Mouse (Mus musculus) layer of hippocampus, adult 8-10 months (tissue): ENCODE results near the gene Zbed4. TPM values are rescaled to one million over a fixed set of nuclear protein-coding genes. Genes with fewer than 3 reads are reported as not detected.
A peak's percentile ranks its signal among the peaks of the same experiment; 100 is the strongest.
"Not testable (repeated sequence)": the region's sequence is repeated elsewhere in the genome, so short reads cannot be mapped to it uniquely, and the experiment has no call there.

ENCODE experiments used
- DNase-seq, 2 experiments: peaks; one replicate each; pipeline ENCODE4 v3.0.0; 2022; ENCODE audit warnings: low spot score in 2 of 2
- total RNA-seq, 4 experiments: library from RNA; stranded (reverse); gene quantifications; 2 replicates each; pipeline ENCODE4 v1.2.4; 2022

Zbed4 gene
- 10 to 100 TPM in 2 of 4 experiments, 1 to 10 TPM in 2; 9.8 to 11.1 (median 10.1) TPM for total RNA-seq

DNA sequence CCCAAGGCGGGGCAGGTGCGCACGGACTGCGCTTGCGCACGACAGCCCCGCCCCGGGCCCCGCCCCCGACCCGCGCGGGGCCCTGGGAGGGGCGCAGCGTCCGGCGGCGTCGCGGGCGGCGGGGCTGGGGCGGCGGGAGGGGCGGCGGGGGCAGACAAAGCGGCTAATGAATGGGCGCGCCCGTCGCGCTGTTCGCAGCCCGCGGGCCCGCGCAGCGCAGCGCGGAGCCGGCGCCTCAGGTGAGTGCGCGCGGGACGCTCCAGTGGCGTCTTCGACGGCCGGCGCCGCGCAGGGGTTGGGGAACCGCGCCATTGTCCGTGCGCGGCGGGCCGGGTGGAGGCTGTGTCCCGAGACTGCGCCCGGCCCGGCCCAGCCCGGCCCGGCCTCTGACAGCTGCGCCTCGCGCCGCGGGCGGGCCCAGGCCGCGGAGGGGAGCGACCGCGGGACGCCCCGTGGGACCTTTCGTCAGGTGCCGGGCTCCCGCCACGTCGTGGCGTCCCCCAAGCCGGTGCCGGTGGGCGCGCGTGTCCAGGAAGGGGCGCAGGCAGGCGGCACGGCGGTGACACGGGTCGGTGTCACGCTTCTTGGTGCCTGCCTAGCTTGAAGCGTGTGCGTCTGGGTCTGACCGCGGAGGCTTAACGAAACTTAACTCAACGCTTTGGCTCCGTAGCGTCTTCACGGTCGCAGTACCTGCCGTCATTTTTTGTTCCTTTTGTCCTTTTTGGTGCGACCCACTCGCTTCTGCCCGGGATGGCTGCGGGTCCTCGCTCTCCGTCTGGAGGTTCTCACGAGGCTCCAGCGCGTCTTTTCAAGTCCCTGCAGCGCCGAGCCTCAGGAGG, at the start of gene Zbed4:
Zbed4 (plus strand) TSS at position 97 of the 839 bp plus-strand sequence.
- peak in 1 of 2 experiments; percentile 28 for DNase-seq

DNA sequence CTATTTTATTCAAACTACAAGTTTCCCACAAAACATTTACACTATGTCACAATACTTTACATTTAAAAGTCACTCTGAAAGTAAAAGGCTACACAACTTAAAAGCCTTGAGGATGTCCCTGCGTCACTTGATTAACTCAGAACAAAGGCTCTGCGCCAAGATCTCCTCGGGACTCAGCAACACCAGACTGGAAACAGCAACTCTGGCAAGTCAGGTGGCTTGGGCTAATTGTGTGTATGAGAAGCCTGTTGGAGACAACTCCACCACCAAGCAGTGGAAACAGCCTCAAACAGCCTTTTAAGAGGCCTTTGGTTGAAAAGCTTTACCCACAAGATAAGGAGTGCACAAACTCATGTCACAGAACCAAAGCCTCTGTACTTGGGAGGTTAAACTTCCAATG, 49.0 kb upstream of the Zbed4 start:
- no peak for DNase-seq

DNA sequence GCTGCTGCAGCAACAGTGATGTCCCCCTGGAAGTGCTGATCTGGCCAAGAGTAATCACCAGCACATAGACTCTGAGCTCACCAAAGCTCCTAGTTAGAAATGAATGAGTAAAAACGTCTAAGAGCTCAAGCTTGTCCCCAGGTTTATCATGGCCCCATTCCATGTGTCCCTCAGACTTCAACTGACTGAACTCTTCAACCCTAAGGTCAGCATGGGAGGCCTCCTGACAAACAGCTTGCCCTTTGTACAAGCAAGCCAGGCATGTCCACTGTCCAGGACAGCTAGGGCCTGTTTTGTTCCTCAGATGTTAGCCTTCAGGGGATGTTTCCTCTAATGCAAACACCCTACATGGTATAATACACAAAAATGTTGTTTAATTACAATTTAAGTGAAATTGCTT, 47.2 kb upstream of the Zbed4 start:
- no peak for DNase-seq

DNA sequence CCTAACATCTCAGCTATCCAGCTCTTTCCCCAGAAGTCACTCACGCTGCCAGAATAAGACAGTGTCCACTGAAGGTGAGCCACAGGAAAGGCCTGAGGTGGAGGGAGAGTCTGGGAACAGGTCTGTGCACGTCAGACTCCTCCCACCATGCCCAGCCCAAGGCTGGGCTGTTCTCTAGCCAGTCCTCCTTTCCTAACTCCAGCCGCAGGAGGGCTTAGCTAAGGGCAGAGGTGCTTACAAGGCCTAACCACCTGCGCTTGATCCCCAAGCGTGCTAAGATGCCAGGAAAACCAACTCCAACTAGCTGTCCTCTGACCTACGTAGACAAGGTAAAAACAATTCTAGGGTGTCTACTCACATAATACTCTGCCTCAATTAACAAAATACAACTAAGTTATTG, 45.1 kb upstream of the Zbed4 start:
- no peak for DNase-seq

DNA sequence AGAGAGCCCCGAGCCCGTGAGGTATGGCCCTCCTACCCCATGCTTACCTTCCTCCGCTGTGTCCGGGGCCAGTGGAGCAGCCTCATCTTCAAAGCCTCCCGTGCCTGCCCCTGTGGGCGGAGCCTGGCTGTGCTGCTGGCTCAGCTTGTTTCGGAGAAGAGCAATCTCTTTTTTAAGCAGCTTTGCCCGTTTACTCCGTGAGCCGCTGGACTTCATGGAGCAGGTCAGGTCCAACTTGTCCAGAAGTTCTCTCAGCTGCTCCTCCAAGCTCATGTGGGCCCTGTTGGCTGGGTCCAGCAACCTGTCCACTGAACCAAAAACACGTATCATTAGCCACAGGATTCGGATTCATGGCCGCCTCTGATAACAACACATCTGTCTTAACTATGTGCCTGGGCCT, 44.5 kb upstream of the Zbed4 start:
- DNase-seq = not testable (repeated sequence)

DNA sequence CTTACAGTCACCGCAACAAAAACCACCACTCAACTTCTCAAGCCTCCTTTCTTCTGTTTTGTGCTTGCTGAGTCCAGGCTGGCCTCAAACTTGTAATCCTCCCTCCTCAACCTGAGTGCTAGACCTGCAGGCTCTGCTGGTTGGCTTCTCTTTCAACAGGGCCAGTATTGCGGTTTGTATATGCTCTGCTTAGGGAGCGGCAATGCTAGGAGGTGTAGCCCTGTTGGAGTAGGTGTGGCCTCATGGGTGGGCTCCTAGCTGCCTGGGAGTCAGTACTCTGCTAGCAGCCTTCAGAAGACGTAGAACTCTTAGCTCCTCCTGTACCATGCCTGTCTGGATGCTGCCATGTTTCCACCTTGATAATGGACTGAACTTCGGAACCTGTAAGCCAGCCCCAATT, 43.3 kb upstream of the Zbed4 start:
- no peak for DNase-seq

DNA sequence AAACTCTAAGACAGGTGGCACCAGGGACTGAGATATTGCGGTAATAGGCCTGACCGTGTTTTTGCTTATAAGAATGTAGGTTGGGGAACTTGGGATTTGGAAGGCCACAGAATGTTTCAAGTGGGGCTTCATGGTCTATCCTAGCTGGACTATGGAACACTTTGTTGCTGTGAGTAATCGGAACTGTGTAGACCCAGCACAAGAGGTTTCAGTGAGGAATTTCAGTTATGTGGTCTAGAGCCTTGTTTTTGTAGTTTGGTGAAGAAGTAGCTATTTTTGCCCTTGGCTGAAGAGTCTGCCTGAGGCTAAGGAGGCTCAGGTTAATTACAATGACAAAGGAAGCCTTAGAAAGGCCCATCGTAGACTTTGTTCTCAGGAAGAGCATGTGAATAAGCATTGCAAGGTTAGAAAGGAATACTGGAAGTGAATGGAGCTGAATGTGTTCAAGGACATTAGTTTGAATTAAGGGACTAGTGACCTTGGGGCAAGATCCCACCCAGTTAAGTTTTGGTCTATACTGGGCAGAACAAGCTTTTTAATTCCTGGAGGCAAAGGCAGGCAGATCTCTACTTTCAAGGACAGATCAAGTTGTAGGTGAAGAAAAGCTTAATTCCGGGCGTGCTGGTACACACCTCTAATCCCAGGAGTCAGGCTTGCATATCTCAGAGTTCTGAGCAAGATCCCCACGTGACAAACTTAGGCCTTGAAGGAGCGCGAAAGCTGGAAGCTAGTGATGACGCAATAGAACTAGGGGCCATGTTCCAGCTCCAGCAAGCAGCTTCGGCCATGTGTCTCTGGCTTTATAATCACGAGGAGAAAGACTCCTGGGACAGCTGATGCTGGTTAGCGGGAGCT, 42.6 kb upstream of the Zbed4 start:
- DNase-seq = no peak

DNA sequence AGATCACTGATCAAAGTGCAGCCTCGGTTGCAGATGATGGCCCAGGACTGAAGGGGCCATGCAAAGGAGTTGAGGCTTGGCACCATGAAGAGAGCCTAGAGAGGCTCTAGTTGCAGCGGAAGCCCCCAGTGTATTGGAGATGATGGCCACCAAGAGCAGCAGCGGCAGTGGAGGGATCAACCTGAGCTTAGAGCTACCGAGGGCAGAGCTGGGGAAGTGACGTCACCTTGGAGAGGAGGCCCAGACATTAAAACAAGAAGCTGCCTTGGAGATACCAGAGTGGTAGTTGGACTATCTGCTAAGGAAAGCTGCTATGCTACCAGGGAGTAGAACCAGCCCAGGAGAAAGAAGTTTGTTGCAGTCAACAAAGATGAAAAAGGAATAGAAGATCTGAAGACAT, 41.6 kb upstream of the Zbed4 start:
- DNase-seq = no peak

DNA sequence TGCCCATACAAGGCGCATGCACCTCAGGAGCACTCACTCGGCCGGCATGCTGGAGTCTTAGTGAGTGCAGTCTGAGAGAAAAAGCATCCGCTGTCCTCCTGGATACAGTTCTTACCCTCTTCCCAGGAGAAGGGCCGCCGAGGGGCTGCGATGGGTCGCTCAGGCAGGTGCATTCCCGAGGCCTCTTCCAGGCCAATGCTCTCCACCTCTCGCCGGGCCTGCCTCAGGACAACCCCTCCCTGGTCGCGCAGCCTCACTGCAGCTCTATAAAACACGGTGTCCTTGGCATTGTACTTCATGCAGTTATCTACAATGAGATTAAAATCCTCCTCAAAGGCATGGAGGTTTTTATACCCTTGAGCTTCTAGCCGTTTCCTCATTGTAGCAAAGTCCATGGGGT, 39.0 kb upstream of the Zbed4 start:
- DNase-seq = no peak

DNA sequence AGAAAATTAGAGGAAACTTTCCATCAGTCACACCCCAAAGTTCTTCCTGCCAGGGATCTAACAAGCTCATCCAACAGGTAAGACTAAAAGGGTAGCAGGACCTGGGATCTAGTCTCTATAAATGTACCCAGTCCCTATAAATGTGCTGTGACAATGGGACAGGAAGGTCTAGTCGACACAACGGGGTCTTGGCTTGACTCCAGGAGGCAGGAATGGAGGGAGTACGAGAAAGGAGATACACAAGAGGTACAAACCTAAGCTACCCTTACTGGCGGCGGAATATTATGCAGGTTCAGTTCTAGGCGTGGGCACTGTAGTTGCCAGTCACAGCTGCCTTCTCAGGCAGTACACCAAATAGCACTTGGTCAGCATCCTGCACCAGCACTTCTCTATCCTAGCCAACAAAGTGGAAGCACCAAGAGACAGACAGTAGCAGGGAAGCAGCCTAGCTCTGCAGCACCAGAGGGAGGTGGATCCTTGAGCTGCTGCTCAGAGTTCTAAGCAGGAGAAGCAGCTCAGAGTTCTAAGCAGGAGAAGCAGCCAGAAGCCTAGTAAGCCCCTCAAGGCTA, 37.4 kb upstream of the Zbed4 start:
- DNase-seq = no peak

DNA sequence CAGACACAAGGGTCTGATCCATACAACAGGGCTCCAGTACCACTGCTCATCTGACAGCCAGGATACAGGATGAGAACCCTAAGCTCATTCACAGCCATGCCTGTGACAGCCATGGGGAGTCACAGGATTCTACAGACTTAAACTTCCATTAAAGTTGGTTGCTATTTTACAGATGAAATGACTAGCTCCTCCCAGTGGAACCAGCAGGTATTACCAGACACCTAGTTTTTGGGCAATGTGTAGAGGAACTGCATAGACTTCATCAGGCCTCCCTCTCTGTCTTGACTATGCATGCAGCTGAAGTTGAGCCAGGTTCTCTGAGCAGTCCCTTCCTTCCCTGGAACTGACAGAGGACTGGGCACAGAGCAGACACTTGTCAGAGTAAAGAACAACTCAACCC, 35.1 kb upstream of the Zbed4 start:
- DNase-seq = no peak

DNA sequence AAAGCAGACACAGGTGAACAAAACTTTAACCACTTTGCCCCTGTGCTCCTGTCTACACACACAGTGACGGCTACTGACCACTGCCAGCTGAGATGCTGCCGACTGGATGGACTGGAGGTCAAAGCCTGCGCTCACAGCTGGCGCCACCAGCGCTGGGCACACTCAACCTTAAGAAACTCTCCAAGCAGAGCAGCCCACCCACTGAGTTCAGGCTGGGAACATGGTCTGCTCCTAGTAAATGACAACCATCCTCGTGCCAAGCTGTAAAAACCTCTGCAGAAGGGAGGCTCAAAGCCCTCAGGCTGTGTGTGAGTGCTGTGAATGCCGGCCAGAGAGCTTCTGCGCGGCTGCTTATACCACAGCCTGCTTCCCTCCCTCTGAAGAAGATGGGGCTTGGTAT, 34.2 kb upstream of the Zbed4 start:
- DNase-seq = no peak

DNA sequence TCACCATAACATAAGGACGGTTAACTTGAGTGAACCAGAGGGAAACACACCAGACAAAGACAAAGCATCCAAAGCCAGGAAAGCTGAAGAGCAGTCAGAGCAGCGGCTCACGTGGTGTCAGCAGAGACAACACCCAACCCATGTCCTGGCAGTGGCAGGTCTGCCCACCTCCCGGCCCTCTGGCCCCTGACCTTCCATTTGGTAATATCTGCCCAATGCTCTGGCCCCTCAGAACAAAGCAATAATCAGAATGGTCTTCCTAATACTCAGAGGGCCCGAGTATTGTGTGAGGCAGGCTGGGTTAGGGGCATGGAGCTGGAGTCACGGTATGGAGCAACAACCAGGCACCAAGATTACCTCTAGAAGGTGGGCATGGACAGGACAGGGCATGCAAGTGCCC, 28.3 kb upstream of the Zbed4 start:
- DNase-seq = no peak

DNA sequence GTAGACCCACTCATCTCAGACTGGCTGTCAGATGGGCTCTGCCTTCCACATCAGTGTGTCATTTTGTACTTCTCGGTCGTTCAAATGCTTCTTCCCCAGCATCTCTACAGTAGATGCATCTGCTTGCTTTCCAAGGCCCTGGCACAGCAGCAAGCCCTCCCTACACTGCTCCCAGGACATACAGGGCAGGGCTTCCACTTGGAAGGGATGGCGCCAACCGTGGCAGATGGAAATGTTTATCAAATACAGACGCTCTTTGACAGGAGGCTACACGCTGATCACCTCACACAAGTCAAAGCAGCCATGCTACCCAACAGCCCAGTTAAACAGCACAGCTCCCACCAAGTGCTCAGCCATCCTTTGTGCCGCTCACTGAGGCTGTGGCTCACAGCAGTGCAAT, 27.1 kb upstream of the Zbed4 start:
- DNase-seq = no peak

DNA sequence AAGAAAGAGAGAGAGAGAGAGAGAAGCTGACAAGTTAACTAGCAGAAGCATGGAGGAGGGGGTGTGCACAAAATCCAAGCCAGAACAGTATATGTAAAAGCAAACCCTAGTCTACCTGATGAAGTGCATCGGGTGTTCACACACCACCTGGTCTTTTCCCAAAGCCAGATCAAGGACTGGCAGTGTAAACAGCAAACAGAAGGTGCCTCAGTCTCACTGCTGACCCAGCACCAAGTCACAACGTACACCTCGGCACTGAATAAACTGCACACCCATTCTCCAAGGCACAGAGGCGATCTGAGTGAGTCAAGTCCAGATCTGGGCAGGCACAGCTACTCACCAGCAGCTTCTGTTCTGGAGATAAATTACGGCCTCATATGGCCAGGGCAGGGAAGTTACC, 26.4 kb upstream of the Zbed4 start:
- DNase-seq = no peak

DNA sequence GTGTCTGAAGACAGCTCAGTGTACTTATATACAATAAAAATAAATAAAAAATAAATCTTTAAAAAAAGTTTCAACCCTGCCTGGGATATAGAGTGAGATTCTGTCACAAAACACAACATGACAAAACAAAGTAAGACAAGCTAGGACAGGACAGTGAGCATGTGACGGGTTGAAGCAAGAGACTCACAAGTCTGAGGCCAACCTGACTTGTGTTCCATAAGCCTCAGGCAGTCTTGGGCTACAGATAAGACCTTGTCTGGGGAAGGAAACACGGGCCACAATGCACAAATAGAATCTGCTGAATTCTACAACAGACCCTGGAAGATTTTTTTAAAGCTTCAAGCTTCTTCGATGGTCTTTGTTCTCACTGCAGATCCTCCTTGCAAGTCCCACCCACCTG, 24.3 kb upstream of the Zbed4 start:
- DNase-seq = no peak

DNA sequence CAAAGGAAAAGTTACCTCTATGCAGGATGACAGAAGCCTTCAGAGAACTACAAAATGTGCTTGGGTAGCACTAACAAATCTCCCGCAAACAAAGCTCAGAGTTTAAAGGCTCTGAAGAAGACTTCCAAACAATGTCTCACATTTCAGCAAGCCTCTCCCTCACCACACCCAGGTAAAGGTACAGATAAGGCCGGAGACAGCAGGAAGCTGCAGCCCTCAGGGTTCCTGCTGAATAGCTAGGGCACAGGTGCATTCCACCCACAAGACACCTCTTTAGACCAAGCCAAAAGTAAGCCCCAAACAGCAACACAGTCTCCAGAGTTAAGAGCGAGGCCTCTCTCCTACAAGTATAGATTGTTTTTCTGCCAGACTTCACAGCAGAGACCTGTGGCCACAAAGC, 20.7 kb upstream of the Zbed4 start:
- no peak for DNase-seq

DNA sequence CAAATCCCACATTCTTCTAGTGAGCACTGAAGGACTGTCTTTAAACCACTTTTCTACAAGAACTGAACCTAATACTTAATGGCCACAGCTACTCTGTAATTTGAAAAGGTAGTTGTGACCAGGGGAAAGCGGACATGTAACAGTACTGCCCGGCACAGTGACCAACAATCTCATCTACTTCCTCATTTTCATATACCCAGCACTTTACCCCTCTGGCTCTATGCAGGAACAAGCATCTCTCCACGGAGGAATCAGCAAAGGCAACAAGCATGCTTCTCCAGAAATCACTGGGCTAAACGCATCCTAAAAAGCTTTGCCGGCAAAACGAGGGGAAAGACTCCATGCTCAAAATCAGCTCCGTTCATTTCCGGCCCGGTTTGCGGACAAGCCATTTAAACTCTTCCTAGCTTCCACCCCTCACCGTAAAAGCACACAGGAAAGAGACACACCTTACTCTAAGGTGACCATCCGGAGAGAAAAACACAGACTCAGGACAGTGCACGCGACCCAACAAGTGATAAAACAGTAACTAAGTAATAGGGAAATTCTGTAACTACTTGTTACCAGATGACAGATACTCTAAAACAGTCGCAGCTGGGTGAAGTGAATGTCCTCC, 18.9 kb upstream of the Zbed4 start:
- no peak for DNase-seq

DNA sequence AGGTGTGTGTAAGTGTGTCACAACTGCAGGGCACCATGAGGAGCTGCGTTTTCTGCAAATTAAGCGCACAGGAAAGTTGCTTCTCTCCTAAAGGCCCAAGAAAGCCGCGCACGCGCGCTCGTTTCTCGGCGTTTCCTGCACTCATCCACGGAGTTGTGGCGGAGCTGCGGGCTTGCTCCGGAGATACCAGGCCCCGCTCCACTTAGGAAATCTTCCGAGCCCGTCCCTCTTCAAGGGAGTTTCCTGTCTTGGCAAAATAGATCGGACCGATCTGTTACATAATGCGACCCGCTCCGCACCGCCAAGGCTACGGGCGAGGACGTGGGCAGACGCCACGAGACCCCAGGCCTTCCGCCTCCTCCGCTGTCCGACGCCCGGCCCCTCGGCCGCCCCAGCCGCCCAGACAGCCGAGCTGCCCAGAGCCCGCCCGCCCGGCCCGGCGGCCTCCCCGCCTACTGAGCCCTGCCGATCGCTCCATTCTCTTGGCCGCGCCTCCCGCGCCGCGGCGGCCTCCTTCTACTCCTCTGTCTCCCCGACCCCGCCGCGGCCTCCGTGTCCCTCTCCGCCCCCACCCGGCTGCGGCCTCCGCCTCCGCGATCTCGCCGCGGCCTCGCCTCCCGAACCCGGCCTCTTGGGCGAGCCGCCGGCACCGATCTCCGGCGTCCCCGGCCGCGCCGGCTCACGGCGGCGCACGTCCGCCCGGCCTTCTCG, 18.3 kb upstream of the Zbed4 start:
- DNase-seq = peak; percentile 36 to 49

DNA sequence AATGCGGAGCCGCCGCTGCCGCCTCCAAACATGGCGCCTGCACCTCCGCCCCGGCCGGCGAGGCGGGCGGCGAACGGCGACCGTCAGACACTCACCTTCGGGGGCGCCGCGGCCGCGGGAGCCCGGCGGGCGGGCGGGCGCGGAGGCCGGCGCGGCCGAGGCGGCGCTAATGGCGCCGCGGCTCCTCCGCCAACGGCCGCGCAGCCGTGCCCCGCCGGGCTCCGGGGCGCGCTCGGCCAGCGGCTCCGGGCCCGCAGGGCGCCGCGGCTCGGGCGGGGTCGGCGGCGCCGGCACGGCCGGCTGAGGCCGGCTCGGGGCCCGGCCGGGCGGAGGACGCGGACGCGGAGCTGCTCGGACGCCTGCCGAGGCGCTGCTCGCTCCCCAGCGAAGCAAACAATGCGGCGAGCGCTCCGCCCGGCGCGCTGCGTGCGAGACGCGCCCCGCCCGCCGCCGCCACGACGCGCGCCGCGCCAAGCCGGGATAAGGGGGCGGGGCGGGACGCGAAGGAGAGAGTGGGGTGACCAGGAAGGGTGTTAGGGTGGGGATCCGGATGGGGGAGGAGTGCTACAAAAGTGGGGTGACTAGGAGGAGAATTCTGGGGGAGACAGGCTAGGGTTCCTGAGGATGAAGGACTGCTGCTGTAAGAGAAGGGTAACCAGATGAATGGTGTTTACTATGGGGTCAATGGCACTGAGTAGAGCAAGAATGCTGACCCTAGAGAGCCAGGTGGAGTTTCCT, 17.5 kb upstream of the Zbed4 start, which contains the start of gene Brd1:
Brd1 (minus strand) TSS at position 400 of the 738 bp plus-strand sequence.
- DNase-seq = peak; percentile 46 to 69
